Mouse (Mus musculus): ENCODE data around the gene Cmtm7.

Cmtm7 gene

GRCm38 (mm10) chr9:114781526-114782212, at the start of gene Cmtm7:
Gene Cmtm7 (minus strand): TSS chr9:114781856.
- DNase-seq (ENCODE audit: low read depth, low spot score): peak; percentile 42

- no peak for DNase-seq (ENCODE audit: low read depth, low spot score)
These were observed 48.7 kb upstream of the Cmtm7 start for GRCm38 (mm10) chr9:114830351-114830750.

DNA sequence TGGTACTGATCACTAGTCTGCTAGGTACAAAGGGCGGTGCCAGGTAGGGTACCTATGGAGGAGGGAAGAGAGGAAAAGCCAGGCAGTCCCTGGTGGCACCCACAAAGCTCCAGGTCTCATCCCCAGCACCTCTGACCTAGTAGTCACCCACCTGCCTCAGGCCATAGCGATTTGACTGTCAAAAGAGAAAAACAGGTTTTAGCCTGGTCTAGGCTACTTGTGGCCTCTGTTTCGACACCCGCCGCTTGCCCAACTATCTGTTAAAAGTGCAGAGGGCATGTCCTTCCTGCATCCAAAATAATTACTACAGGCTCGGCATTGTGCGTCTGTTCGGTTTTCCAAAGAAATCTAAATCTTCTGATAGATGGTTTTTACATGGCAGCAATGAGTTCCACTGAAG, 48.0 kb upstream of the Cmtm7 start:
- DNase-seq (ENCODE audit: low read depth, low spot score): no peak

GRCm38 (mm10) chr9:114828377-114828776, 46.7 kb upstream of the Cmtm7 start:
- no peak for DNase-seq (ENCODE audit: low read depth, low spot score)

GRCm38 (mm10) chr9:114827242-114827852, 45.7 kb upstream of the Cmtm7 start:
- DNase-seq (ENCODE audit: low read depth, low spot score): no peak

DNA sequence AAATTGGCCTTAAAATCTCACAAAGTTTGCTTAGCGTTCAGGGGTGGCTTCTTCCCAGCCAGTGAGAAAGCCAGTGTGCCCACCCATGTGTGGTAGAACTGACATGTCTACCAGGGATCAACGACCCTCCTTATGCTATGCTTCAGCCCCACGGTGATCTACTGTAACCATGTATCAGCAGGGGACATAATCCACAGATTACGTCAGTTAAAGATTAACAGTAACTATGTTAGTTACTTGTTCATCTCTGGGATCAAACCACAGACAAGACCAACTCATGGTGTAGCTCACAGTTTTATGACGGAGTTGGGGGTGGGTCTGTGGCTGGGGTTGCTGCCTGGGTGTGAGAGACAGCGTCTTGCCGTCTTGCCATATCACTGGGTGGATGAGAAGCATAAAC, 42.5 kb upstream of the Cmtm7 start:
- DNase-seq (ENCODE audit: low read depth, low spot score): no peak

GRCm38 (mm10) chr9:114821548-114822289, 40.1 kb upstream of the Cmtm7 start:
- DNase-seq (ENCODE audit: low read depth, low spot score): no peak

DNA sequence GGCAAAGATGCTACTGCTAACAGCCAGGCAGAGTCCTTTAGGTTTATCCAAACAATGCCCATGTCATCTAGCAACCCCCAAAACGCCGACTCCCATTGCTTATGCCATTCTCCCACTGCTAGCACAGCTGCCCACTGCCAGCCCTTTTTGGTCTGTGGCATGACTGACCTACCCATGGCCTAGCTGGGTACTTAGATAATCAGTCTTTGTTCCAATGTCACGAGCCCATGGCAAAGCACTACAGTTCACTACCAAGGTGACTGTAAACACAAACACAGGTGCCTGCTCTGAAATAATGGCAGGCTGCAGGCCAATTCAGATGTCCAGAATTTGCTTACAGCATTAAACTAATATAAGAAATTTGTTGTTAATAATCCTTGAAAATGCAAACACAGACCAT, 37.3 kb upstream of the Cmtm7 start:
- DNase-seq (ENCODE audit: low read depth, low spot score): no peak

DNA sequence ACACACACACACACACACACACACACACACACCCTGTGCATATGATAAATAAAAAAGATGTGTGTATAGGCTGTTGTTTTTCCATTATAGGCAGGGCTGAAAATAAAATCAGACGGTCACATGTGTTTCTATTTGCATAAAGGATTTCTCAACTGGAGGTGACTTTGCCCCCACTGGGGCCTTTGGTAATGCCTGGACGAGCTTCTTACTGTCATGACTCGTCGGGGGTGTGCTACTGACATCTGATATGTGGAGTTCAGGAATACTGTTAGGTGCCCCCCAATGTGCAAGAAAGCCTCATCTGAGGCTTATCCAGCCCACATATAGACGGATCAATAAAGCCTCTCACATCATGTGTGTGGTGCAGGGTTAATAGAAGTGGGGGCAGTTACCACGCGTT, 35.4 kb upstream of the Cmtm7 start:
- no peak for DNase-seq (ENCODE audit: low read depth, low spot score)

DNA sequence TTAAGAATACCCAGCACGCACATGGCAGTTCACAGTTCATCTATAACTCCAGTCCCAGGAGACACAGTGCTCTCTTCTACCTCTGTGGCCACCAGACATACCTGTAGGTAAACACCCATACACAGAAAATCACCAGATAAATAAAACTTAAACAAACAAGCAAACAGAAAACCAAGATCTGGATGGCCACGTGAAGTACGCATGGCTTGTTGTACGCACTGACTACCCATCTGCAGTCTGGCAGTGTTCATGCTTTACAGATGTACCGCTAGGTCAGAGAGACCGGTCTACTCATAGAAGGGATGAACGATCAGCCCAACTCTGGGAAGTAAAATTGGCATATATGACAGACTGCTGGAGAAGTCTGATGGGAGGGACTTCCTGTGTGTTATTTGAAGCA, 34.5 kb upstream of the Cmtm7 start:
- DNase-seq (ENCODE audit: low read depth, low spot score): no peak

DNA sequence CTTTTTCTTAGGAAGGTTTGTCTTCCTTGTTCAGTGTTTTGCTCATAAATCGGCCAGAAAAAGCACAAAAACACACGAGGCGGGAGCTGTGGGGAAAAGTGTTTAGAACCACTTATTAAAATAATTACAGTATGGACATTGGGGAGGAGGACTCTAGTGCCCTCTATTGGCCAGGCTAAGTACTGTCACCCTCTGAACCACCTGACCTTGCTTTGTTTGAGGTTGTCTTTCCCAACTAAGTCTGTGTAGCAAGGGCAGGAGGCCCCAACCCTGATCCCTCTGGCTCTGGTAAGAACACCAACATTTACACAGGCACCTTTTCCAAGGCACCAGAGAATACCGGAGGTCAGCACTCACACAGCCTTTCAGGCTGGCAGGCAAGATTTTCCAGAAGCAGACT, 33.7 kb upstream of the Cmtm7 start:
- DNase-seq (ENCODE audit: low read depth, low spot score): peak; percentile 56

DNA sequence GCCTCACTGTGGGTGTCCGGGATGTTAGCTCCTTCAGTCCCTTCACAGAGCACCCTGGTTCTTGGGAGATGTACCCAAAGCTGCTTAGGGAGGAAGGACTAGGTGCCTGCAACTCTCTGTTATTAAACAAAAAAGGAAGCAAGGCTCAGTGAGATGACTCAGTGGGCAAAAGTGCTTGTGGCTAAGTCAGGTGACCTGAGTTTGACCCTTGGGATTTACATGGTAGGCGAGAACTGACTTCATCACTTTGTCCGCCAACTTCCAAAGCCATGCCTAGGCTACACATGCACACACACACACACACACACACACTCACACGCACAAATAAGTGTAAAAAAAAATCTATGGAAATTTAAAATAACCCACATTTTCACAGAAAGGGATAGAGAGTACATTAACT, 30.3 kb upstream of the Cmtm7 start:
- DNase-seq (ENCODE audit: low read depth, low spot score): no peak

DNA sequence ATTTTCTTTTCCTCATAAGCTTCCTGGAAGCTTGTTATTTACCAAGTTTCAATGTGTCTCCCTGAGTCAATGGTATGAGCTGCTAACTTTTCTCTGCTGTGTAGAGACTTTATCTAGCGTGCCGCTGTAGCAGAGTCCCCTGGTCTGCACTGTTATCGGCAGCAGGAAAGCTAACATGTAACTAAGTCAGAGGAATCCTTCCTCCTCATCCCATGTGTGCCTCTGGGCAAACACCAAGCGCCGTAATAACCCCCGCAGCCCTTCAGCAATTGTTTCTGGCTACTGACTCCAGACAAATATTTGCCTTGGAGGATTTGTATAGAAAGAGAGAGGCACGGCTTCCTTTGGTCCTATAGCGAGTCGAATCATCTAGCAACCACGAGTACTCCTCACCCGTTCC, 29.2 kb upstream of the Cmtm7 start:
- DNase-seq (ENCODE audit: low read depth, low spot score): no peak

GRCm38 (mm10) chr9:114808671-114809070, 27.0 kb upstream of the Cmtm7 start:
- DNase-seq (ENCODE audit: low read depth, low spot score): no peak

- DNase-seq (ENCODE audit: low read depth, low spot score): no peak
These were observed 25.6 kb upstream of the Cmtm7 start for GRCm38 (mm10) chr9:114807261-114807660.

DNA sequence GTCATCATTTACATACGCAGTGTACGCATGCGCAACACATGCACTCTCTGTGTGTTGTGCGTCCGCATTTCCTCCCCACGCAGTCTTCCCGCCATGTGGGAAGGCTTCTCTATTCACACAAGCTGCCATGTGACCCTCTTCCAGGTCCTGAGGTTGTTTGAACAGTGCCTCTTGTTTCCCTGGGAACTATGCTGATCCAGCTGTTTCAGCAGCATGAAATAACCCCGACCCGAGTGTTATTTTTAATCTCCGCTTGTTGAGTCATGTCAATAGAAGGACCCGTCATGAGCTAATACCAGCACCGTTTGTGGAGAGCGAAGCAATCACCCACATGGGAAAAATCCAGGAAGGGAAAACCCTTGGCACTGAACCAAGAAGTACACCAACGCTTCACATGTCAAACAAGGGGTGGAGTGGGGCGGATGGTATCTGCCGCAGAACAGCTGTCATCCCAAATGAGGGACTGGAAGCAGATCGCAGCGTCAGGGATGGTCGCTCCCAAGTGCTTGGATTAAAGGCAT, 23.6 kb upstream of the Cmtm7 start:
- peak; percentile 86 for DNase-seq (ENCODE audit: low read depth, low spot score)

- no peak for DNase-seq (ENCODE audit: low read depth, low spot score)
These were observed 20.5 kb upstream of the Cmtm7 start for GRCm38 (mm10) chr9:114802191-114802590.

DNA sequence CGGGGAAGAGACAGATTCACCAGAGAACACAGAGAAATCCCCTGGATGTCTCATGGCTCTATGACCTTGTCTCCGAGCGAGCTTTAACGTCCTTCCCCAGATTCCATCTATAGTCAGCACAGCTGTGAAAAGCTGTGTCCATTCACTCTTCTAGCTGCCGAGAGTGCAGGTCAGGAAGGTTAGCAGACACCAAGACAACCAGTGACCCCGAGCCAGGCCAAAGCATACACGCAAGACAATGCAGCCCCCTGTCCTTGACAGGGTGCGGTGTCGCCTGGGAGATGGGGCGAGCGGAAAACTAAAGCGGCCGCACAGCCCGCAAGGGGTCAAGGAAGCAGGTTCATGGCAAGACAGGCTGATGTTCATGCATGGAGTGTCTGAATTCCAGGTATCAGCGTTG, 19.6 kb upstream of the Cmtm7 start:
- DNase-seq (ENCODE audit: low read depth, low spot score): no peak

DNA sequence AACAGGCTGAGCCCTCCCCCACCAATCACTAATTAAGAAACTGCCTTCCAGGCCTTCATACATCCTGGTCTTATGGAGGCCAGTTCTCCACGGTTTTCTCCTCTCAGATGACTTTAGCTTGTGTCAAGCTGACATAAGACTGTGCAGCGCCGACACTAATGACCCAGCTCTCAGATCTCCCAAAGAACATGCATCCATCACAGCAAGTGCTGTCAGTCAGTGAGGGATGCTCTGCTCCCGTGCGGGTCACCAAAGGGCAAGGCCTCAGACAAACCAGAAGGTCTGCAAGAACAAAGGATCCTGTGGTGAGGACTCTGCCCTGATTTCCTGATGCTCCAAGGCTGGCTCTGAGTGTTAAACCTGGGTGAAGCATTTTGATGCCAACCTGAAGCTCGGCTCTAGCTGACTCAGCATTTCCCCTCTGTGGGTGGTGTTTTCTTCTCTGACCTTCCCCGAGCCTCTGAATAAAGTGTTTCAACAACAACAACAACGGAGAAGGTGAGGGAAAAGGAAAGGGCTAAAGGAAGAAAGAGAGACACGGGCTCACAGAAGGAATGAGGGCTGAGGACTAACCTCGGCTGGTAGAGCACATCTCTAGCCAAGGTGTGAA, 17.9 kb upstream of the Cmtm7 start:
- DNase-seq (ENCODE audit: low read depth, low spot score): no peak

DNA sequence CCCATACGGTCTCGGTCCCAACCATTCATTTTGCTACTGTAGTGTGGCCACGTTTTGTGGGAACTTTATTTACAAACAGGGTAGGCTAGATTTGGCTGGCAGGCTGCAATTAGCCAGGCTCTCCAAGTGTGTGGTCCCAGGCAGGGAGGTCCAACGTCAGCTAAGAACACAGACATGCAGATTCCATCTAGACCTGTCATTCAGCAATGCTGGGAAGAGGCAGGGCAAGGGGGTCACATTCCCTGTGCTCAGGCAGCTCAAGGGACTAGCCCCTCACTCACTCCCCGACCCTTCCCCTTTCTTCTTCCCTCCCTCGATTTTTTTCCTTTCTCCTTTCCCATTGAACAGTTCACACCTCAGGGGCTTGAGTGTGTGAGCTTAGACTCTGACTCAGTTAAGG, 17.2 kb upstream of the Cmtm7 start:
- no peak for DNase-seq (ENCODE audit: low read depth, low spot score)

- DNase-seq (ENCODE audit: low read depth, low spot score): peak; percentile 82
These were observed 15.8 kb upstream of the Cmtm7 start for GRCm38 (mm10) chr9:114797329-114798004.

Data from brain, adult 2 months (tissue).